Mouse (Mus musculus) E14TG2a.4 (cell line): ENCODE measurements at regions not wholly inside any gene's neighbourhood (a gene's known extent, or its start where the extent isn't known, plus 50 kb on each side); places are given as distances from the start of the nearest gene placed in this dataset.

ENCODE experiments used
- H3K27me3 ChIP-seq: 2 replicates; pipeline ENCODE4 v1.6.1; 2014; ENCODE audit warnings: low read length, control low read depth; ENCODE audit not compliant: insufficient read depth
- H3K36me3 ChIP-seq: 2 replicates; pipeline ENCODE4 v1.6.1; 2014; ENCODE audit warnings: low read length, control low read depth; ENCODE audit not compliant: insufficient read depth
- H3K4me1 ChIP-seq: replicated peaks from 2 replicates; pipeline ENCODE4 v1.6.1; 2014; ENCODE audit warnings: low read depth, low read length, control low read depth
- H3K4me3 ChIP-seq: replicated peaks from 2 replicates; pipeline ENCODE4 v1.5.1; 2014; ENCODE audit warnings: mild to moderate bottlenecking, low read length
- H3K9me3 ChIP-seq: 2 replicates; pipeline ENCODE4 v1.6.1; 2014; ENCODE audit warnings: low read length, control low read depth
- CTCF ChIP-seq: conservative IDR thresholded peaks from 2 replicates; pipeline ENCODE4 v1.5.1; 2014; ENCODE audit warnings: low read length
- NANOG ChIP-seq: IDR thresholded peaks from 2 replicates; pipeline ENCODE4 v1.6.1; 2014; ENCODE audit warnings: borderline replicate concordance, low read length, mixed read lengths
- POU5F1 ChIP-seq: IDR thresholded peaks from 2 replicates; pipeline ENCODE4 v1.6.1; 2014; ENCODE audit warnings: low read length, borderline replicate concordance

- Histone ChIP-seq H3K4me1 (no peaks in the 10 kb centered on the region; the same call in 1 of the 2 replicates), H3K36me3 (no peaks in the 10 kb centered on the region), H3K27me3 (no peaks in the 10 kb centered on the region), H3K9me3 (no peaks in the 10 kb centered on the region), H3K4me3 (no peak overlapping the region)
- TF ChIP-seq CTCF, result no peak
- no peak for TF ChIP-seq NANOG
- TF ChIP-seq POU5F1, result no peak
Observed at GRCm38 (mm10) chr3:121871795-121872194, 56.7 kb upstream of the Abcd3 start.

GRCm38 (mm10) chr3:121870726-121871125, 55.6 kb upstream of the Abcd3 start:
- Histone ChIP-seq H3K4me1 (no peaks in the 10 kb centered on the region; the same call in 1 of the 2 replicates), H3K27me3 (no peaks in the 10 kb centered on the region), H3K4me3 (no peak overlapping the region), H3K9me3 (no peaks in the 10 kb centered on the region), H3K36me3 (no peaks in the 10 kb centered on the region)
- TF ChIP-seq NANOG, result no peak
- TF ChIP-seq POU5F1, result no peak
- no peak for TF ChIP-seq CTCF

- Histone ChIP-seq H3K27me3 (no peaks in the 10 kb centered on the region), H3K4me3 (no peak overlapping the region), H3K4me1 (no peaks in the 10 kb centered on the region; the same call in 1 of the 2 replicates), H3K9me3 (no peaks in the 10 kb centered on the region), H3K36me3 (no peaks in the 10 kb centered on the region)
- TF ChIP-seq POU5F1 (no peak), NANOG (no peak), CTCF (no peak)
Observed at GRCm38 (mm10) chr3:121869694-121870093, 54.6 kb upstream of the Abcd3 start.

- Histone ChIP-seq H3K36me3 (no peaks in the 10 kb centered on the region), H3K4me1 (no peaks in the 10 kb centered on the region; the same call in 1 of the 2 replicates), H3K27me3 (no peaks in the 10 kb centered on the region), H3K4me3 (no peak overlapping the region), H3K9me3 (no peaks in the 10 kb centered on the region)
- no peak; the same call in 1 of the 2 replicates for TF ChIP-seq NANOG
- no peak for TF ChIP-seq POU5F1
Observed at GRCm38 (mm10) chr3:121867301-121867700, 52.2 kb upstream of the Abcd3 start.

- Histone ChIP-seq H3K4me3 (no peak overlapping the region), H3K4me1 (no peaks in the 10 kb centered on the region; the same call in 1 of the 2 replicates), H3K9me3 (peaks cover 8% of the 10 kb centered on the region), H3K27me3 (no peaks in the 10 kb centered on the region), H3K36me3 (no peaks in the 10 kb centered on the region)
- TF ChIP-seq NANOG (no peak), POU5F1 (no peak), CTCF (no peak)
Observed at GRCm38 (mm10) chr3:121864734-121865445, 49.8 kb upstream of the Abcd3 start.
